28 mouse cellular contexts compared by ENCODE assay signal in the genomic region with DNA sequence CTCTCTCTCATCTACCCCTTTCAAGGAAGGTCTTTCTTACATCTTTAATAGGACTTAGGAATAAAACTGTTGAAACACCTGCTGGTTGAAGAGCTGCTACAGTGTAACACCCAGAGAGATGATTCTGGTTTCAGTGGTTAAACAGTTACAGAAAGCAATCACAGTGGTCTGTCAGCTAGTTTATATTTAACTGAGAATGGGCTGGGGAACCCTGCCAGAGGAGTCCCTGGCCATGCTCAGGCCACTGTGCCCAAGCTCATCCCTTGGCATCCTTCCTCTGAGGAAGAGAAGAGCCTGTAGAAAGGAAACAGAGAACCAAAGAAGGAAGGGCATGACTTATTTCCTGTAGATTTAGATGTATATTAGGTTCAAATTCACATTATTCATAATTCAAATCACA. TPM values are rescaled to one million over a fixed set of nuclear protein-coding genes. Genes with fewer than 3 reads are reported as not detected.
A peak's percentile ranks its signal among the peaks of the same experiment; 100 is the strongest.
DNase-seq lines count a peak whose midpoint lies in the region; TF ChIP-seq lines count a peak whose summit lies in the region.
"Had no signal": no experiment of that assay in that cellular context is flagged by ENCODE, and none has a peak within 500 bp of the region (broad histone marks: within the 10 kb centered on the region; RNA-seq: fewer than 3 reads in every experiment).

No protein-coding gene starts in this region.

- H3K4me1 ChIP-seq in liver, adult 2 months (ENCODE audit: control insufficient read depth, insufficient read depth, low read length) = peaks cover 10% of the 10 kb centered on the region
- no peaks in the 10 kb centered on the region for H3K4me1 ChIP-seq in kidney, adult 2 months (ENCODE audit: control insufficient read depth, insufficient read depth, low read length)
- H3K4me1 ChIP-seq in embryonic facial prominence, embryonic 10.5 days = no peaks in the 10 kb centered on the region
- H3K4me1 ChIP-seq: embryonic facial prominence, embryonic 13.5 days; heart, embryonic 15.5 days; limb, embryonic 15.5 days; midbrain, embryonic 12.5 days had no signal

- no peak overlapping the region for H3K9ac ChIP-seq in liver, adult 2 months (ENCODE audit: low read depth, low read length)
- H3K9ac ChIP-seq: embryonic facial prominence, embryonic 13.5 days; heart, embryonic 15.5 days; limb, embryonic 15.5 days; midbrain, embryonic 12.5 days had no signal

- no peaks in the 10 kb centered on the region for H3K9me3 ChIP-seq in embryonic facial prominence, embryonic 10.5 days
- H3K9me3 ChIP-seq: embryonic facial prominence, embryonic 13.5 days; heart, embryonic 15.5 days; limb, embryonic 15.5 days; midbrain, embryonic 12.5 days had no signal

- H3K4me3 ChIP-seq in liver, adult 2 months (ENCODE audit: insufficient read depth, low read depth, low read length) = no peak overlapping the region
- H3K4me3 ChIP-seq in kidney, adult 2 months (ENCODE audit: insufficient read depth, low read depth, low read length) = no peak overlapping the region
- no peak overlapping the region for H3K4me3 ChIP-seq in embryonic facial prominence, embryonic 10.5 days
- H3K4me3 ChIP-seq: embryonic facial prominence, embryonic 13.5 days; heart, embryonic 15.5 days; limb, embryonic 15.5 days; midbrain, embryonic 12.5 days had no signal

- H3K79me2 ChIP-seq in liver, adult 2 months (ENCODE audit: control insufficient read depth, insufficient read depth, low read length) = no peaks in the 10 kb centered on the region; the same call in 1 of the 2 replicates

- H3K36me3 ChIP-seq in liver, adult 2 months (ENCODE audit: control insufficient read depth, insufficient read depth, low read length) = peaks cover 27% of the 10 kb centered on the region
- no peaks in the 10 kb centered on the region for H3K36me3 ChIP-seq in kidney, adult 2 months (ENCODE audit: control insufficient read depth, insufficient read depth, low read length)
- H3K36me3 ChIP-seq in embryonic facial prominence, embryonic 10.5 days (replicated peaks) = no peaks in the 10 kb centered on the region
- H3K36me3 ChIP-seq: embryonic facial prominence, embryonic 13.5 days; heart, embryonic 15.5 days; limb, embryonic 15.5 days; midbrain, embryonic 12.5 days had no signal

- no peaks in the 10 kb centered on the region for H3K27me3 ChIP-seq in liver, adult 2 months (ENCODE audit: control insufficient read depth, insufficient read depth, low read length)
- H3K27me3 ChIP-seq in kidney, adult 2 months (replicated peaks; ENCODE audit: control insufficient read depth, insufficient read depth, low read length) = no peaks in the 10 kb centered on the region
- no peaks in the 10 kb centered on the region for H3K27me3 ChIP-seq in embryonic facial prominence, embryonic 10.5 days (replicated peaks; ENCODE audit: low read depth, poor library complexity, severe bottlenecking)
- H3K27me3 ChIP-seq: CH12.LX; embryonic facial prominence, embryonic 13.5 days; heart, embryonic 15.5 days; limb, embryonic 15.5 days; midbrain, embryonic 12.5 days had no signal

- no peak for TF ChIP-seq POLR2A in liver, adult 2 months (IDR thresholded peaks at IDR 0.05; ENCODE audit: extremely low read depth, insufficient read depth, low read length)
- TF ChIP-seq POLR2A in kidney, adult 2 months (IDR thresholded peaks at IDR 0.05; ENCODE audit: low read depth, low read length) = no peak

- peak; percentile 93 for DNase-seq in liver, adult 2 months (ENCODE audit: extremely low read depth, low read depth, low spot score)
- DNase-seq in liver (no peak), adipocyte (ENCODE audit: low spot score) (no peak)
- peak; percentile 93 for DNase-seq in kidney, adult 2 months
- peak; percentile 77 for DNase-seq in kidney, postnatal 14 days
- DNase-seq in embryonic facial prominence, embryonic 10.5 days (ENCODE audit: low spot score) = no peak
- DNase-seq in lung, adult 18-20 months = no peak
- DNase-seq: cerebellum, adult 8-10 months; gastrocnemius, postnatal 14 days; heart, adult 18-20 months; heart, postnatal 4 days; thymus, postnatal 25 days had no signal

- no peak overlapping the region for H3K27ac ChIP-seq in liver, adult 2 months (replicated peaks; ENCODE audit: insufficient read depth, low read depth, low read length)
- H3K27ac ChIP-seq in kidney, adult 2 months (ENCODE audit: insufficient read depth, low read depth, low read length) = no peak overlapping the region
- H3K27ac ChIP-seq in embryonic facial prominence, embryonic 10.5 days (replicated peaks) = no peak overlapping the region
- H3K27ac ChIP-seq: embryonic facial prominence, embryonic 13.5 days; heart, embryonic 15.5 days; hindbrain, postnatal 0 days; limb, embryonic 15.5 days; midbrain, embryonic 12.5 days had no signal

- TF ChIP-seq CTCF in liver, adult 2 months (IDR thresholded peaks at IDR 0.05; ENCODE audit: low read depth, low read length) = no peak
- TF ChIP-seq CTCF in kidney, adult 2 months (conservative IDR thresholded peaks at IDR 0.05; ENCODE audit: insufficient read depth, insufficient read length, low read depth, low read length) = no peak

RNA-seq across cellular contexts. Expression of gene Ccser2, which starts 21.2 kb away (rescaled TPM):
- total RNA-seq in liver, adult 2 months (2014; rRNA removed) = 19.1 and 21.1 TPM in 2 replicates
- 6.3 and 7.4 TPM in 2 replicates for polyA plus RNA-seq in liver, adult 2 months (2012; rRNA removed)
- 74.9 and 75.0 TPM in 2 replicates for polyA plus RNA-seq in kidney, adult 2 months (2012; rRNA removed)
- polyA plus RNA-seq in embryonic facial prominence, embryonic 10.5 days (2016; fragmentation: Nextera tagmentation; extraction: Ambion mirVana) = 29.9 and 34.2 TPM in 2 replicates

RNA-seq across cellular contexts. Expression of gene Rgr, which starts 59.0 kb away (rescaled TPM):
- total RNA-seq in liver, adult 2 months (2014; rRNA removed) = not detected in 2 replicates
- polyA plus RNA-seq in liver, adult 2 months (2012; rRNA removed) = 0.01 TPM in 1 of 2 replicates, not detected in the other
- polyA plus RNA-seq in kidney, adult 2 months (2012; rRNA removed) = not detected in 2 replicates
- polyA plus RNA-seq in embryonic facial prominence, embryonic 10.5 days (2016; fragmentation: Nextera tagmentation; extraction: Ambion mirVana) = not detected in 2 replicates
- total RNA-seq: adrenal gland, adult 18-20 months; CH12.LX; heart, adult 18-20 months; heart, postnatal 4 days; hindbrain, postnatal 0 days; layer of hippocampus, adult 8-10 months; left cerebral cortex, postnatal 25 days; MEL; monocyte, adult 5-6 weeks had no signal
- polyA plus RNA-seq: forebrain, embryonic 14.5 days; heart, embryonic 15.5 days; hindbrain, postnatal 0 days; lung, postnatal 0 days; midbrain, embryonic 12.5 days; neural tube, embryonic 11.5 days; small intestine, adult 2 months; testis, adult 2 months had no signal

Comparison
In these comparisons a context has a peak if more than half of its experiments do, and no peak if none do; other contexts are left out.
1. DNase-seq: peak in liver, adult 2 months (single experiment), kidney, adult 2 months (single experiment) and kidney, postnatal 14 days (single experiment); none in liver (single experiment), embryonic facial prominence, embryonic 10.5 days (single experiment), adipocyte (single experiment) and lung, adult 18-20 months (0 of 2).